Mouse (Mus musculus) MEL (cell line): ENCODE data around the gene Siae. TPM values are rescaled to one million over a fixed set of nuclear protein-coding genes. Genes with fewer than 3 reads are reported as not detected.

Source experiments
- DNase-seq: peaks from one replicate; pipeline ENCODE4 v3.0.0; 2011; ENCODE audit warnings: low read depth, low spot score
- H3K27ac ChIP-seq: 2 replicates; pipeline ENCODE4 v1.5.1; 2012; ENCODE audit warnings: low read depth, mild to moderate bottlenecking, control low read depth, low read length, moderate library complexity; ENCODE audit not compliant: control insufficient read depth
- H3K27me3 ChIP-seq, 2 experiments: fragments of 150-350 bp in 1 of 2; sonication (generic) in 1 of 2; 2 replicates each; pipeline ENCODE4 v1.6.1; 2012; ENCODE audit warnings: low read length in 2 of 2, mild to moderate bottlenecking in 2 of 2, improper control_type of control experiment in 1 of 2, moderate library complexity in 1 of 2; ENCODE audit not compliant: insufficient read depth in 2 of 2, control insufficient read depth in 1 of 2
- H3K36me3 ChIP-seq, 2 experiments: 2 replicates each; pipeline ENCODE4 v1.6.1; 2012 to 2014; ENCODE audit warnings: low read length in 2 of 2, improper control_type of control experiment in 1 of 2, inconsistent platforms in 1 of 2, mild to moderate bottlenecking in 1 of 2; ENCODE audit not compliant: insufficient read depth in 2 of 2, control insufficient read depth in 1 of 2
- H3K4me1 ChIP-seq, 2 experiments: fragments of 150-350 bp in 1 of 2; sonication (generic) in 1 of 2; 2 replicates each; pipeline ENCODE4 v1.6.1; 2012; ENCODE audit warnings: low read length in 2 of 2, improper control_type of control experiment in 1 of 2, mild to moderate bottlenecking in 1 of 2; ENCODE audit not compliant: insufficient read depth in 2 of 2, control insufficient read depth in 1 of 2
- H3K4me3 ChIP-seq, 2 experiments: fragments of 150-350 bp in 1 of 2; sonication (generic) in 1 of 2; 2 replicates each; pipeline ENCODE4 v1.5.1; 2012; ENCODE audit warnings: low read depth in 2 of 2, low read length in 2 of 2, mild to moderate bottlenecking in 2 of 2, moderate library complexity in 2 of 2, control low read depth in 1 of 2, improper control_type of control experiment in 1 of 2; ENCODE audit not compliant: control insufficient read depth in 1 of 2, insufficient read depth in 1 of 2
- H3K79me2 ChIP-seq: 2 replicates; pipeline ENCODE4 v1.6.1; 2012; ENCODE audit warnings: mild to moderate bottlenecking, low read length, moderate library complexity; ENCODE audit not compliant: control insufficient read depth, poor library complexity, insufficient read depth
- H3K9ac ChIP-seq: 2 replicates; pipeline ENCODE4 v1.6.1; 2012; ENCODE audit warnings: low read depth, mild to moderate bottlenecking, control low read depth, low read length, moderate library complexity; ENCODE audit not compliant: control insufficient read depth, poor library complexity, severe bottlenecking
- H3K9me3 ChIP-seq: fragments of 150-350 bp; sonication (generic); replicated peaks from 2 replicates; pipeline ENCODE4 v1.6.1; 2012; ENCODE audit warnings: mild to moderate bottlenecking, low read length, improper control_type of control experiment, moderate library complexity; ENCODE audit not compliant: insufficient read depth
- BHLHE40 ChIP-seq: IDR thresholded peaks from 2 replicates; pipeline ENCODE4 v1.6.1; 2012; ENCODE audit warnings: low read depth, mild to moderate bottlenecking, inconsistent platforms, low read length, improper control_type of control experiment, borderline replicate concordance
- CHD1 ChIP-seq: IDR thresholded peaks from 2 replicates; pipeline ENCODE4 v1.6.1; 2012; ENCODE audit warnings: low read depth, mild to moderate bottlenecking, inconsistent platforms, low read length, improper control_type of control experiment
- E2F4 ChIP-seq: IDR thresholded peaks from 2 replicates; pipeline ENCODE4 v1.6.1; 2011; ENCODE audit warnings: low read depth, low read length, improper control_type of control experiment, borderline replicate concordance
- ELF1 ChIP-seq: IDR thresholded peaks from 2 replicates; pipeline ENCODE4 v1.6.1; 2014; ENCODE audit warnings: low read depth, mild to moderate bottlenecking, inconsistent platforms, low read length, improper control_type of control experiment, moderate library complexity
- EP300 ChIP-seq, 2 experiments: IDR thresholded peaks; 2 replicates each; pipeline ENCODE4 v1.6.1; 2011; ENCODE audit warnings: improper control_type of control experiment in 2 of 2, low read length in 2 of 2, low read depth in 1 of 2, mild to moderate bottlenecking in 1 of 2
- ETS1 ChIP-seq: IDR thresholded peaks from 2 replicates; pipeline ENCODE4 v1.6.1; 2012; ENCODE audit warnings: low read depth, mild to moderate bottlenecking, inconsistent platforms, low read length, improper control_type of control experiment, moderate library complexity
- GATA1 ChIP-seq: IDR thresholded peaks from 2 replicates; pipeline ENCODE4 v1.6.1; 2011; ENCODE audit warnings: low read depth, low read length, improper control_type of control experiment
- MAFK ChIP-seq: IDR thresholded peaks from 2 replicates; pipeline ENCODE4 v1.6.1; 2011; ENCODE audit warnings: low read depth, mild to moderate bottlenecking, low read length, improper control_type of control experiment, borderline replicate concordance
- MAX ChIP-seq: IDR thresholded peaks from 2 replicates; pipeline ENCODE4 v1.6.1; 2011; ENCODE audit warnings: low read length, improper control_type of control experiment
- MAZ ChIP-seq: IDR thresholded peaks from 2 replicates; pipeline ENCODE4 v1.6.1; 2012; ENCODE audit warnings: low read depth, mild to moderate bottlenecking, inconsistent platforms, low read length, improper control_type of control experiment
- MXI1 ChIP-seq: IDR thresholded peaks from 2 replicates; pipeline ENCODE4 v1.6.1; 2011; ENCODE audit warnings: mild to moderate bottlenecking, low read depth, low read length, improper control_type of control experiment
- MYB ChIP-seq: IDR thresholded peaks from 2 replicates; pipeline ENCODE4 v1.6.1; 2011; ENCODE audit warnings: mild to moderate bottlenecking, low read depth, low read length, improper control_type of control experiment
- MYC ChIP-seq: IDR thresholded peaks from 2 replicates; pipeline ENCODE4 v1.6.1; 2011; ENCODE audit warnings: low read depth, mild to moderate bottlenecking, low read length, improper control_type of control experiment, moderate library complexity
- POLR2A ChIP-seq, 2 experiments: IDR thresholded peaks; 2 replicates each; pipeline ENCODE4 v1.6.1; 2011 to 2012; ENCODE audit warnings: low read length in 2 of 2, mild to moderate bottlenecking in 2 of 2, control low read depth in 1 of 2, improper control_type of control experiment in 1 of 2, low read depth in 1 of 2, moderate library complexity in 1 of 2; ENCODE audit not compliant: control insufficient read depth in 1 of 2, insufficient read depth in 1 of 2, poor library complexity in 1 of 2
- POLR2AphosphoS2 ChIP-seq: IDR thresholded peaks from 2 replicates; pipeline ENCODE4 v1.6.1; 2011; ENCODE audit warnings: low read length, improper control_type of control experiment
- RAD21 ChIP-seq: IDR thresholded peaks from 2 replicates; pipeline ENCODE4 v1.6.1; 2011; ENCODE audit warnings: mild to moderate bottlenecking, low read depth, low read length, improper control_type of control experiment
- RCOR1 ChIP-seq: IDR thresholded peaks from 2 replicates; pipeline ENCODE4 v1.6.1; 2012; ENCODE audit warnings: low read depth, mild to moderate bottlenecking, inconsistent platforms, low read length, improper control_type of control experiment
- SIN3A ChIP-seq: IDR thresholded peaks from 2 replicates; pipeline ENCODE4 v1.6.1; 2012; ENCODE audit warnings: low read length, improper control_type of control experiment, inconsistent platforms
- SMC3 ChIP-seq: IDR thresholded peaks from 2 replicates; pipeline ENCODE4 v1.6.1; 2011; ENCODE audit warnings: low read depth, low read length, improper control_type of control experiment
- TAL1 ChIP-seq: IDR thresholded peaks from 2 replicates; pipeline ENCODE4 v1.6.1; 2012; ENCODE audit warnings: mild to moderate bottlenecking, inconsistent platforms, low read length, moderate library complexity, mixed read lengths
- TCF12 ChIP-seq: IDR thresholded peaks from 2 replicates; pipeline ENCODE4 v1.6.1; 2014; ENCODE audit warnings: low read depth, mild to moderate bottlenecking, inconsistent platforms, low read length, improper control_type of control experiment, moderate library complexity
- USF2 ChIP-seq, 2 experiments: IDR thresholded peaks; 2 replicates each; pipeline ENCODE4 v1.6.1; 2011 to 2012; ENCODE audit warnings: improper control_type of control experiment in 2 of 2, low read length in 2 of 2, borderline replicate concordance in 1 of 2, inconsistent platforms in 1 of 2, low read depth in 1 of 2, mild to moderate bottlenecking in 1 of 2; ENCODE audit not compliant: insufficient read depth in 1 of 2
- ZNF384 ChIP-seq: IDR thresholded peaks from 2 replicates; pipeline ENCODE4 v1.6.1; 2012; ENCODE audit warnings: low read depth, mild to moderate bottlenecking, inconsistent platforms, low read length, improper control_type of control experiment
- polyA plus RNA-seq, 2 experiments: library from polyadenylated mRNA; stranded (reverse) in 1 of 2; unstranded in 1 of 2; fragments of >175 nt in 1 of 2; fragments of >200 nt in 1 of 2; gene quantifications; 2 replicates each; pipeline versions ENCODE4 v1.2.1 to v1.2.4; 2012; ENCODE audit warnings: low replicate concordance in 2 of 2, low read depth in 1 of 2; ENCODE audit not compliant: insufficient read length in 2 of 2, insufficient read depth in 1 of 2, missing spikeins in 1 of 2
- total RNA-seq: library from RNA; depleted of rRNA; stranded (reverse); fragments of 300-350 nt; gene quantifications from 2 replicates; pipeline ENCODE4 v1.2.3, GENCODE M21; 2012

Gene Siae
- total and polyA plus RNA-seq, 3 experiments = 4.9 to 9.2 TPM; not detected in 1

- no peaks in the 10 kb centered on the region; a peak in 1 of 4 replicates for H3K36me3 ChIP-seq
- H3K9ac ChIP-seq = no peak overlapping the region
- no peak for DNase-seq
- H3K79me2 ChIP-seq = no peaks in the 10 kb centered on the region
- no peak overlapping the region for H3K27ac ChIP-seq
- H3K4me1 ChIP-seq = peaks cover 3 to 8% of the 10 kb centered on the region in 2 experiments; a peak in 3 of 4 replicates
- TF ChIP-seq E2F4 = no peak
- no peak for TF ChIP-seq MAFK
- TF ChIP-seq USF2 (IDR thresholded peaks at IDR 0.05; ENCODE audit: borderline replicate concordance in 1 of 2, insufficient read depth in 1 of 2, low read depth in 1 of 2, low read length in 2 of 2) = no peak
- no peak overlapping the region for H3K4me3 ChIP-seq
- no peaks in the 10 kb centered on the region; the same call in 1 of the 2 replicates for H3K9me3 ChIP-seq
- H3K27me3 ChIP-seq = no peaks in the 10 kb centered on the region
Measured at GRCm38 (mm10) chr9:37590381-37590780, 34.9 kb downstream of the Siae start.

DNA sequence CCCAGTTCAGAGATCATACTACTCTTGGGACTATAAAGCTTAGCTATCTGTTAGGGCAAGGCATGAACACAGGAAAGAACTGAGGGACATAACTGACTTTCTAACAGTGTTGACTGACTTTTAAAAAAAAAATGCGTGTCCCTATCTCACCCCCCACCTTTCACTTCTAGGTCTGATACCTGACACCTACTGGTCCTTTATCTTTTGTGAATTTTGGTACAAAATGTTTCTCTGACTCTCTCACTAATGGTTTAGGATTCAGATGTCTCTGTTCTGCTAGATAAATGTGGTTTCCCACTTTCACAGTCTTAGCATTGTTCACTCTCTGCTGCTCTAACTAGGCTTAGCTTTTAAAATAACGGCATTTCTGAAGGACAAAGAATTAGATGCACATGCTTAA lies 36.5 kb downstream of the Siae start:
- Histone ChIP-seq H3K4me1 (peaks cover 9 to 16% of the 10 kb centered on the region in 2 experiments; a peak in 3 of 4 replicates), H3K9me3 (no peaks in the 10 kb centered on the region; the same call in 1 of the 2 replicates), H3K4me3 (peak overlapping the region in 1 of 2 experiments; percentile 30; a peak in 1 of 4 replicates), H3K9ac (no peak overlapping the region; the same call in 1 of the 2 replicates), H3K79me2 (no peaks in the 10 kb centered on the region), H3K36me3 (peaks cover 0 to 4% of the 10 kb centered on the region in 2 experiments; a peak in 2 of 4 replicates), H3K27me3 (no peaks in the 10 kb centered on the region), H3K27ac (no peak overlapping the region)
- peak; percentile 80 for DNase-seq
- TF ChIP-seq POLR2A (IDR thresholded peaks at IDR 0.05; ENCODE audit: control insufficient read depth in 1 of 2, insufficient read depth in 1 of 2, low read depth in 1 of 2, low read length in 2 of 2, poor library complexity in 1 of 2) (no peak), POLR2AphosphoS2 (no peak), TCF12 (peak; percentile 84), MAX (0 out of 2 replicates have a peak, but pooled peaks have one; percentile 11), TAL1 (peak; percentile 85), MYB (peak; percentile 73), SIN3A (0 out of 2 replicates have a peak, but pooled peaks have one; percentile 61), MYC (0 out of 2 replicates have a peak, but pooled peaks have one; percentile 8), EP300 (IDR thresholded peaks at IDR 0.05; ENCODE audit: low read depth in 1 of 2, low read length in 2 of 2) (peak; percentile 86 to 89), MXI1 (0 out of 2 replicates have a peak, but pooled peaks have one; percentile 23), GATA1 (peak; percentile 84), RCOR1 (peak; percentile 73), CHD1 (no peak), MAFK (0 out of 2 replicates have a peak, but pooled peaks have one; percentile 34), BHLHE40 (0 out of 2 replicates have a peak, but pooled peaks have one; percentile 7), ELF1 (peak; percentile 9; the same call in 1 of the 2 replicates), ZNF384 (peak; percentile 90), SMC3 (peak; percentile 12; the same call in 1 of the 2 replicates), ETS1 (peak; percentile 64), MAZ (0 out of 2 replicates have a peak, but pooled peaks have one; percentile 15), RAD21 (no peak)
